Mouse (Mus musculus): Measurements from ENCODE around the gene Mtor.

GRCm38 (mm10) chr4:148570693-148571295 lies 122.4 kb downstream of the Mtor start:
- TF ChIP-seq POLR2A (IDR thresholded peaks at IDR 0.05; ENCODE audit: low read depth, low read length) (no peak), CTCF (conservative IDR thresholded peaks at IDR 0.05; ENCODE audit: insufficient read depth, insufficient read length, low read depth, low read length) (no peak)

Data from kidney, adult 2 months (tissue).